Mouse (Mus musculus) cerebellum, postnatal 25 days (tissue): ENCODE data around the gene H3f3b.
"Not testable (repeated sequence)": the region's sequence is repeated elsewhere in the genome, so short reads cannot be mapped to it uniquely, and the experiment has no call there.

Experiments
- DNase-seq, 2 experiments: peaks; one replicate each; pipeline ENCODE4 v3.0.0; 2021; ENCODE audit warnings: mixed read lengths in 2 of 2

Gene H3f3b

GRCm38 (mm10) chr11:116020519-116020922 is 7.2 kb downstream of the H3f3b start:
- DNase-seq = peak in 1 of 2 experiments; percentile 48

- DNase-seq = peak in 1 of 2 experiments; percentile 52
These were observed 7.8 kb downstream of the H3f3b start for GRCm38 (mm10) chr11:116019976-116020411.

- no peak for DNase-seq
These were observed 8.4 kb downstream of the H3f3b start for GRCm38 (mm10) chr11:116019360-116019791.

- DNase-seq = not testable (repeated sequence)
These were observed 8.9 kb downstream of the H3f3b start for GRCm38 (mm10) chr11:116018867-116019266.

GRCm38 (mm10) chr11:116018106-116018505 is 9.7 kb downstream of the H3f3b start:
- DNase-seq = peak; percentile 65 to 78

DNA sequence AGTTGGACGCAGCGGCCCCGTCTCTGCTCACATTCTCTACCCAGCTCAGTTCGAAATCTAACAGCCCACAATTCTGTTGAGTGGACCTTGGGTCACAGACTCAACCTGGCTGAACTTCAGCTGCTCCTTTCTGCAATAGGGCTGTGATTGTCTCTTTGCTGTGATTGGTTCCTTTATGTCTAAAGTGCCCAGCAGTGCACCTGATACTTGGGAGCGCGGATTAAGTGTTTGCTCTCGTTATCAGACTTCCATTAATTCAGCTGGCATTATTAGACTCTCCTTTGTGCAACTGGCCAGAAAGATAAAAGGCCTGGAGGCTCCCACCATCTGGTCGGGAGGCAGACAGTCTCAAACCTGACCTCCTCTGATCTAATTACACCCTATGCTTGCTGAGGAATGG is 12.9 kb downstream of the H3f3b start:
- DNase-seq = no peak

GRCm38 (mm10) chr11:116012262-116012947 is 15.4 kb downstream of the H3f3b start, which contains the start of gene Galk1:
Galk1 (minus strand) TSS chr11:116012719.
- peak; percentile 62 to 82 for DNase-seq

GRCm38 (mm10) chr11:116011529-116012261 is 16.1 kb downstream of the H3f3b start:
- no peak for DNase-seq

DNA sequence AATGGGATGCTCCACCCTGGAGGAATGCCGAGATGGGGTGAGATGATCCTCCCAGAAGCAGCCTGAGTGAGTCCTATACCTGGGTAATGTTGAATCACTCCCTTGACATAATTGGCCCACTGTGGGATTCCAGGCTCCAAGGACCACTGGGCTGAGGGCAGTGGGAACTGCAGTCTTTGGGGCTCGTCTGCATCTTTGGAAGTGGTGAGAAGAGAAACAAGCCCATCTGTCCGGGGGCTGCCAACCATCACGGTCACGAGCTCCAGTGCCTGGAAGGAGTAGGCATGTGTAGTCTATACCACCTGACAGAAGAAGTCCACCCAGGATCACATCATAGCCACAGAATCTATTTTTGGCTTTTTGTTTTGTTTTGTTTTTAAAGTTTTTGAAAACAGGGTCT is 16.8 kb downstream of the H3f3b start:
- peak; percentile 37 to 38 for DNase-seq

- peak; percentile 57 to 65 for DNase-seq
These were observed 17.6 kb downstream of the H3f3b start for GRCm38 (mm10) chr11:116010146-116010545.

GRCm38 (mm10) chr11:116009661-116010060 is 18.1 kb downstream of the H3f3b start:
- peak; percentile 94 to 95 for DNase-seq

DNA sequence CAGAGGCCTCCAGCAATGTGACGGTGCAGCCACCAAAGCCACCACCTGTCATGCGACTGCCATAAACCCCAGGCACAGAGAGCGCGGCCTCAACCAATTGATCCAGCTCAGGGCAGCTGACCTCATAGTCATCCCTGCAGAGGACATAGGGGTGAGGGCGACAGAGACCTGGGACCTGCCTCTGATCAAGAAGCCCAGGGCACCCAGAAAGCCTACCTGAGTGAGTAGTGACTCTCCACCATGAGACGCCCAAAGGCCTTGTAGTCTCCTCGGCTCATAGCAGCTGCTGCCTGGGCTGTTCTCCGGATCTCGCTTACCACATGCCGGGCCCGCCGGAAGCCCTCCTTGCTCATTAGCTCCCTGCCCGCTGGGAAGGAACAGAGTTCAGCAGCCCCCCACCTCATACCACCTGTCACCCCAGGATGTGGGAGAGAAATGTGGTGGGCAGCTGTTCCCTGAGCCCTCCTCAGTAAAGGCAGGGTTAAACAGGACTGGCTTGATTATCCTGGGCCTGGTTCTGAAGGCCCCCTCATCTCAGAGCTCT is 18.9 kb downstream of the H3f3b start:
- DNase-seq = peak; percentile 46 to 57

GRCm38 (mm10) chr11:116008411-116008810 is 19.4 kb downstream of the H3f3b start:
- no peak for DNase-seq

DNA sequence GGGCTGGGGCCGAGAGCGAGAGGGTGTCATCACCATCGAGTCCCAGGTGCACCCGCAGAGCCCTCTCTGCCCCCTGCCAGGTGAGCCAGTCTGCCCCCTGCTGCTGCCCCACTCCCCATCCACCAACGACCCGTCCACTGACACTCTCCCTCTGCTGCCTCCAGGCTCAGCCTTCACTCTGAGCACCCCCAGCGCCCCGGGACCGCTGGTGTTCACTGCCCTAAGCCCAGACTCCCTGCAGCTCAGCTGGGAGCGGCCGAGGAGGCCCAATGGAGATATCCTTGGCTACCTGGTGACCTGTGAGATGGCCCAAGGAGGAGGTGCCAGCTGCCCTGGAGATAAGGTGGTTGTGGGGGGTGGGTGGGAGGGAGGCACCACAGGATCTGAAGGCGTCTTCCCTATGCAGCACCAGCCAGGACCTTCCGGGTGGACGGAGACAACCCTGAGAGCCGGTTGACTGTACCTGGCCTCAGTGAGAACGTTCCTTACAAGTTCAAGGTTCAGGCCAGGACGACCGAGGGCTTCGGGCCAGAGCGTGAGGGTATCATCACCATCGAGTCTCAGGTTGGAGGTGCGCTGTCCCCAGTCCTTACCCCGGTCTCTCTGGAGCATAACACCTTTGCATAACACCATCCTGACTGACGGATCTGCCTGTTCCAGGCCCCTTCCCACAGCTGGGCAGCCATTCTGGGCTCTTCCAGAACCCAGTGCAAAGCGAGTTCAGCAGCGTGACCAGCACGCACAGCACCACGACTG is 20.5 kb downstream of the H3f3b start:
- peak in 1 of 2 experiments; percentile 49 for DNase-seq

- no peak for DNase-seq
These were observed 21.9 kb downstream of the H3f3b start for GRCm38 (mm10) chr11:116005701-116006419.

- peak; percentile 57 to 77 for DNase-seq
These were observed 22.7 kb downstream of the H3f3b start for GRCm38 (mm10) chr11:116004840-116005700.

DNA sequence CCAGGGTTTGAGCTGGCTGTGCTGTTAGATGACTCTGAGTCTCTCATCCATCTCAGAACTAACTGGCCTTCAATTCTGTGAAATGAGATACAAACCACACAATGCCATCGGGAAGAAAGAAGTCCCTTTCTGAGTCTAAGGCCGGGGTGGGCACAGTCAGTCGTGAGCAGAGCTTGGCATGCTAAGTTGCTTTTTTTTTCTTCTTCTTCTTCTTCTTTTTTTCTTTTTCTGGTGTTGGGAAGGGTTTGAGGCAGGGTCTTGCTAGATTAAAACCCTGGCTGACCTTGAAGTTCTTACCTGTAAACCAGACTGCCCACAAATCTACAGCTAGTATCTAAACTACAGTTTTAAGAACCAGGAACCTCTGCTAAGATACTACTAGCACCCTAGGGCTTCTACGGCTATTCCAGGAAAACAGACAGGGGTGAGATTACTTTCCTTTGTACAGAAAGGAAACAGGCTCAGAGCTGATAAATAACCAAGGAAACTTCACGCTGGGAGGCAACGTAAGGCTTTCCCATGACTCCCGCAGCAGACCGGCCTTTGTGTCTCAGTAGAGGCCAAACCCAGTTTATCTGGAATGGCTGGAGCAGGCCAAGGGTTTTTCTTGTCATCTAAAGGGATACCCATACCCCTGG is 23.5 kb downstream of the H3f3b start:
- DNase-seq = no peak

DNA sequence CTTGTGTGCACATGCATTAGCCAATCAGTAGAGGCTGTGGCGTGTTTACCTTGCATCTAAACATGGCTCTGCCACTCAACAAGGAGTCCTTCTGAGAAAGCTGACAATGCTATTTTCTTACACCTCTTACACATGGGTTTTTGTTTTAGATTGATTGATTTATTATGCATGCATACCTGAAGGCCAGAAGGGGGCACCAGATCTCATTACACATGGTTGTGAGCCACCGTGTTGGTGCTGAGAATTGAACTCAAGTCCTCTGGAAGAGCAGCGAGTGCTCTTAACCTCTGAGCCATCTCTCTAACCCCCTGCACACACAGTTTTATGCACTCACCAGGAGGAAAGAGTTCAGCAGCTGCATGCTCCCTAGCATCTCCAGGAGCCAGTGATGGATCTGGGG is 24.9 kb downstream of the H3f3b start:
- no peak for DNase-seq

DNA sequence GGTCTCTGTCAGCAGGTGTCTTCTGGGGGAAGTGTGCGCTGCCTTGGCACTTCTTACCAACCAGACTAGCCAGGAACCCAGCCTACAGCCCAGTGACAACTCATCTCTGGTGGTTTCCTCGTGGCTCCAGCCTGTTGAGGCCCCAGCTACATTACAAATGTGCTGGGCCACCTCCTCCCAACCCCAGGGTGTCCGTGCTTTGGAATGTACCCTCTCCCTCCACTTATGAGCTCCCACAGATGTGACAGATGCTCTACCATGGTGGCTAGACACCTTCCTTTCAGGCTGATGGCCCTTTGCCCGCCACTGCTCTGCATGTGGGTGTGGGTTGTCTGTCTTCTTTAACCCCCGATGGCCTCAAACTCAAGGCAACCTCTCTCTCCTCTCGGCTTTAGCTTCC is 26.0 kb downstream of the H3f3b start:
- DNase-seq = no peak

- no peak for DNase-seq
These were observed 27.2 kb downstream of the H3f3b start for GRCm38 (mm10) chr11:116000607-116001006.
